Mouse (Mus musculus) intestine, postnatal 0 days (tissue): ENCODE measurements at regions not wholly inside any gene's neighbourhood (a gene's known extent, or its start where the extent isn't known, plus 50 kb on each side); places are given as distances from the start of the nearest gene placed in this dataset.

Experiments used
- ATAC-seq: fragments of 200-750 bp; cut with Nextera tagmentation; 2 replicates; pipeline ENCODE4 v1.8.0; 2017; ENCODE audit warnings: mild to moderate bottlenecking, moderate TSS enrichment, moderate library complexity
- H3K27ac ChIP-seq: fragments of 300-500 bp; sonication (generic); 2 replicates; pipeline ENCODE4 v1.5.1; 2014; ENCODE audit warnings: mild to moderate bottlenecking, low read depth, low read length, moderate library complexity
- H3K27me3 ChIP-seq: fragments of 300-500 bp; sonication (generic); replicated peaks from 2 replicates; pipeline ENCODE4 v1.6.1; 2014; ENCODE audit warnings: low read length, mixed read lengths; ENCODE audit not compliant: control insufficient read depth, insufficient read depth
- H3K36me3 ChIP-seq: fragments of 300-500 bp; sonication (generic); 2 replicates; pipeline ENCODE4 v1.6.1; 2014; ENCODE audit warnings: mild to moderate bottlenecking, moderate library complexity; ENCODE audit not compliant: control insufficient read depth, insufficient read depth
- H3K4me1 ChIP-seq: fragments of 300-500 bp; sonication (generic); replicated peaks from 2 replicates; pipeline ENCODE4 v1.6.1; 2014; ENCODE audit warnings: antibody characterized with exemption, low read length, mixed read lengths; ENCODE audit not compliant: control insufficient read depth, insufficient read depth
- H3K4me2 ChIP-seq: fragments of 300-500 bp; sonication (generic); replicated peaks from 2 replicates; pipeline ENCODE4 v1.6.1; 2014; ENCODE audit warnings: low read depth, mild to moderate bottlenecking, moderate library complexity
- H3K4me3 ChIP-seq: fragments of 300-500 bp; sonication (generic); 2 replicates; pipeline ENCODE4 v1.5.1; 2014; ENCODE audit warnings: low read depth, low read length
- H3K9ac ChIP-seq: fragments of 300-500 bp; sonication (generic); 2 replicates; pipeline ENCODE4 v1.6.1; 2014; ENCODE audit warnings: mild to moderate bottlenecking, low read depth, low read length
- H3K9me3 ChIP-seq: fragments of 300-500 bp; sonication (generic); 2 replicates; pipeline ENCODE4 v1.6.1; 2016; ENCODE audit warnings: mixed run types; ENCODE audit not compliant: control insufficient read depth
- CTCF ChIP-seq: sonication (generic); IDR thresholded peaks from 2 replicates; pipeline ENCODE4 v1.5.1; 2016; ENCODE audit warnings: low read depth, mild to moderate bottlenecking, control low read depth, antibody characterized with exemption, moderate library complexity
- WGBS: fragments of 180-500 bp; shearing (Covaris S2); extraction: QIAGEN DNeasy Blood & Tissue Kit; methylation state at CpG from one replicate; pipeline ENCODE4 v1.1.7; 2014; 5-methylcytosine and 5-hydroxymethylcytosine counted together

GRCm38 (mm10) chr19:56071340-56071739 is 215.6 kb upstream of the Habp2 start:
- ATAC-seq: no peak
- H3K9me3 ChIP-seq: no peaks in the 10 kb centered on the region
- H3K4me1 ChIP-seq: no peaks in the 10 kb centered on the region
- H3K4me3 ChIP-seq: no peak overlapping the region
- no peaks in the 10 kb centered on the region for H3K27me3 ChIP-seq
- no peak overlapping the region for H3K9ac ChIP-seq
- no peak overlapping the region for H3K4me2 ChIP-seq
- WGBS: 54% methylated on average over 4 of the region's 4 CpGs
- no peaks in the 10 kb centered on the region for H3K36me3 ChIP-seq
- H3K27ac ChIP-seq: no peak overlapping the region
- no peak for TF ChIP-seq CTCF

DNA sequence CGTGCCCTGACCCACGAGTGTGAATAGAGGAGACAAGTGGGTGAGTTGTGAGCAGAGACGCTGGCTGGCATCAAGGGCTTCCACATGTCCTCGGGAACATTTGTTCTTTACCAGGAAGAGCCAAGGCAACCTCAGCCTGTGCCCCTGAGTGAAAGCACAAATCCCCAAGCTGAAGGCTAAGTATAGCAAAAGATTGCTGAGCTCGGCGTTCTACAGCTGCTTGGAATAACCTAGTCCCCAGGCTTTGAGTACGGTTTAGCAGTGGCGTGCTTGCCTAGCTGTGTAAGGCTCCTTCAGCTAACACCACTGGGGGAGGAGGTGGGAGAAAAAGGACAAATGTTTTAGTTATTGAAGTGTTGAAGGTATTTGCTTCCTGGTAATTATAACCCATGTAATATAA is 210.8 kb upstream of the Habp2 start:
- no peak for ATAC-seq
- H3K27me3 ChIP-seq: no peaks in the 10 kb centered on the region
- no peaks in the 10 kb centered on the region for H3K4me1 ChIP-seq
- H3K9ac ChIP-seq: no peak overlapping the region
- H3K36me3 ChIP-seq: no peaks in the 10 kb centered on the region
- no peak overlapping the region for H3K27ac ChIP-seq
- no peak overlapping the region for H3K4me3 ChIP-seq
- H3K4me2 ChIP-seq: no peak overlapping the region
- H3K9me3 ChIP-seq: no peaks in the 10 kb centered on the region
- WGBS: 88% methylated on average over 8 of the region's 8 CpGs
- TF ChIP-seq CTCF: no peak

DNA sequence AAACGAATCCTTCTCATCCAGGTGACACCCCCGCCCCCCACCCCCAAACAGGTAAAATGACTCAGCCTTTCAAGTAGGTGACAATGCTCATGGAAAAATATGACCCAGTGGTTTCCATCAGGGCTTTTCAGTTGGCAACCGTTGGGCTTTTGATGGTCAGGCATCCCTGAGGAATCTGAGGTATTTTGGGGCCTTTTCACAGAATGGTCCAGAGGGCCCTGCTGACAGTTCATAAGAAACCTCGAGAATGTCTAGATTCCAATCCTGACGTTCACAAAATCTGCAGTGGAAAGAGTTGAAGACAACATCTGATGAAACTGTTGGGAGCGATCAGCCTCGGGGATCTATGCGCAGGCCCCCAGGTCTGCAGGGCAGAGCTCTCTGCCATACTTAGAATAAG is 209.4 kb upstream of the Habp2 start:
- TF ChIP-seq CTCF: no peak
- H3K4me1 ChIP-seq: no peaks in the 10 kb centered on the region
- 74% methylated on average over 8 of the region's 8 CpGs for WGBS
- H3K9ac ChIP-seq: no peak overlapping the region
- no peak for ATAC-seq
- no peaks in the 10 kb centered on the region for H3K36me3 ChIP-seq
- H3K4me2 ChIP-seq: no peak overlapping the region
- H3K27me3 ChIP-seq: no peaks in the 10 kb centered on the region
- H3K4me3 ChIP-seq: no peak overlapping the region
- no peak overlapping the region for H3K27ac ChIP-seq
- H3K9me3 ChIP-seq: no peaks in the 10 kb centered on the region

GRCm38 (mm10) chr19:56086413-56087083 is 200.4 kb upstream of the Habp2 start:
- Histone ChIP-seq H3K27ac (no peak overlapping the region), H3K36me3 (no peaks in the 10 kb centered on the region), H3K4me1 (no peaks in the 10 kb centered on the region), H3K4me2 (no peak overlapping the region), H3K9me3 (0 out of 2 replicates have a peak, but pooled peaks cover 3% of the 10 kb centered on the region), H3K4me3 (no peak overlapping the region), H3K27me3 (no peaks in the 10 kb centered on the region), H3K9ac (no peak overlapping the region)
- 84% methylated on average over 7 of the region's 7 CpGs for WGBS
- no peak for ATAC-seq
- TF ChIP-seq CTCF: no peak

GRCm38 (mm10) chr19:56087127-56087526 is 199.8 kb upstream of the Habp2 start:
- H3K4me3 ChIP-seq: no peak overlapping the region
- no peaks in the 10 kb centered on the region for H3K4me1 ChIP-seq
- no peak for ATAC-seq
- TF ChIP-seq CTCF: no peak
- H3K9ac ChIP-seq: no peak overlapping the region
- 84% methylated on average over 6 of the region's 6 CpGs for WGBS
- no peaks in the 10 kb centered on the region for H3K36me3 ChIP-seq
- 0 out of 2 replicates have a peak, but pooled peaks cover 3% of the 10 kb centered on the region for H3K9me3 ChIP-seq
- H3K27ac ChIP-seq: no peak overlapping the region
- no peaks in the 10 kb centered on the region for H3K27me3 ChIP-seq
- no peak overlapping the region for H3K4me2 ChIP-seq

DNA sequence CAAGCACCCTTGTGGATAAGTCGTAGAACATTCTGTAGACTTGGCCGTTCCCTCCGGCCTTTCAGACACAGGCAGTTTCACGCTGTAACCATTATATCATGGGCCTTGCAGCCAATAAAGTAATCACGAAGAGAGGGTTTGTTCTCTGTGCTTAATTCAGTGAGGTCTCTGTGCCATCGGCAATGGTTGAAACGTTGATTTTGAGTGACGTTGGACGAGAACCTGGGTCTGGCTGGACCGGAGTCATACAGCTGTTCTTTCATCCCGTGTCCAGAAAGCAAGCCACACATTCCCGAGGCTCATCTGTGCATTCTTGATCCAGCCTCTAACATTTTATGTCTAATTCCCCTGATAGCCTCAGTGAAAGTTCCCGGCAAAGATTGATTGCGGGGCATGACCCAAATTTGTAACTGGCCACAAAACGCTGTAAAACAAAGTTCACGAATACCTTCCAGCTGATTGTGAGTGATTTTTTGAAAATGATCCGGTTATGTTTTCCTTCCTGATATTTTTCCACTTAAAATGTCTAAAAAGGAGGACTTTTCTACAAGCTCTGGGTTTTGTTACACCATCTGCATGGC is 197.1 kb upstream of the Habp2 start:
- no peak overlapping the region for H3K27ac ChIP-seq

More for the DNA sequence above, 197.1 kb upstream of the Habp2 start:
- no peaks in the 10 kb centered on the region for H3K9me3 ChIP-seq
- ATAC-seq: no peak
- no peak overlapping the region for H3K9ac ChIP-seq
- no peak overlapping the region for H3K4me2 ChIP-seq
- no peaks in the 10 kb centered on the region for H3K4me1 ChIP-seq
- H3K36me3 ChIP-seq: no peaks in the 10 kb centered on the region
- no peak for TF ChIP-seq CTCF
- H3K4me3 ChIP-seq: no peak overlapping the region
- 91% methylated on average over 17 of the region's 17 CpGs for WGBS
- H3K27me3 ChIP-seq: no peaks in the 10 kb centered on the region
